Mouse (Mus musculus) stomach, embryonic 14.5 days (tissue): Measurements from ENCODE around the gene Wdr48. TPM values are rescaled to one million over a fixed set of nuclear protein-coding genes. Genes with fewer than 3 reads are reported as not detected.

Source experiments
- ATAC-seq: fragments of 200-750 bp; cut with Nextera tagmentation; 2 replicates; pipeline ENCODE4 v1.8.0; 2017; ENCODE audit warnings: low read depth, moderate TSS enrichment; ENCODE audit not compliant: insufficient number of reproducible peaks, insufficient read depth, low FRiP score
- H3K27ac ChIP-seq: fragments of 300-500 bp; sonication (generic); 2 replicates; pipeline ENCODE4 v1.5.1; 2014; ENCODE audit warnings: mild to moderate bottlenecking, low read length, moderate library complexity, mixed read lengths
- H3K27me3 ChIP-seq: fragments of 300-500 bp; sonication (generic); 2 replicates; pipeline ENCODE4 v1.6.1; 2014; ENCODE audit warnings: low read length, control low read depth, mixed read lengths; ENCODE audit not compliant: control insufficient read depth, insufficient read depth
- H3K36me3 ChIP-seq: fragments of 300-500 bp; sonication (generic); 2 replicates; pipeline ENCODE4 v1.6.1; 2014; ENCODE audit warnings: mild to moderate bottlenecking, control low read depth, low read length, moderate library complexity, mixed read lengths; ENCODE audit not compliant: control insufficient read depth, insufficient read depth
- H3K4me1 ChIP-seq: fragments of 300-500 bp; sonication (generic); 2 replicates; pipeline ENCODE4 v1.6.1; 2014; ENCODE audit warnings: low read length, control low read depth, mixed read lengths; ENCODE audit not compliant: control insufficient read depth, insufficient read depth
- H3K4me2 ChIP-seq: fragments of 300-500 bp; sonication (generic); replicated peaks from 2 replicates; pipeline ENCODE4 v1.6.1; 2014; ENCODE audit warnings: low read depth, low read length, control low read depth
- H3K4me3 ChIP-seq: fragments of 300-500 bp; sonication (generic); 2 replicates; pipeline ENCODE4 v1.5.1; 2014; ENCODE audit warnings: low read depth, low read length, control low read depth
- H3K9ac ChIP-seq: fragments of 300-500 bp; sonication (generic); replicated peaks from 2 replicates; pipeline ENCODE4 v1.6.1; 2014; ENCODE audit warnings: low read depth, mild to moderate bottlenecking, control low read depth, low read length, moderate library complexity, mixed read lengths
- H3K9me3 ChIP-seq: fragments of 300-500 bp; sonication (generic); 2 replicates; pipeline ENCODE4 v1.6.1; 2016; ENCODE audit warnings: low read depth, low read length, control low read depth; ENCODE audit not compliant: control insufficient read depth
- WGBS: fragments of 180-500 bp; shearing (Covaris S2); extraction: QIAGEN DNeasy Blood & Tissue Kit; methylation state at CpG from one replicate; pipeline ENCODE4 v1.1.7; 2014; 5-methylcytosine and 5-hydroxymethylcytosine counted together
- polyA plus RNA-seq: library from polyadenylated mRNA; unstranded; fragments of >200 nt; fragmentation: Nextera tagmentation; extraction: Ambion mirVana; gene quantifications from 2 replicates; pipeline ENCODE4 v1.2.1, GENCODE M21; 2014

Gene Wdr48
- polyA plus RNA-seq, 1 experiment from 2014 or later: 57.9 TPM

- ATAC-seq: no peak
These were observed 71.7 kb downstream of the Wdr48 start for GRCm38 (mm10) chr9:119966221-119966910.

GRCm38 (mm10) chr9:119969811-119970210 lies 75.1 kb downstream of the Wdr48 start:
- Histone ChIP-seq H3K9me3 (no peaks in the 10 kb centered on the region), H3K27me3 (no peaks in the 10 kb centered on the region), H3K4me3 (no peak overlapping the region), H3K36me3 (peaks cover 27% of the 10 kb centered on the region; the same call in 1 of the 2 replicates), H3K4me2 (no peak overlapping the region), H3K27ac (no peak overlapping the region), H3K9ac (no peak overlapping the region), H3K4me1 (no peaks in the 10 kb centered on the region)
- no peak for ATAC-seq
- 83% methylated on average over 7 of the region's 7 CpGs for WGBS

More at GRCm38 (mm10) chr9:119966221-119966910, 71.7 kb downstream of the Wdr48 start:
- Histone ChIP-seq H3K9me3 (no peaks in the 10 kb centered on the region), H3K27me3 (no peaks in the 10 kb centered on the region), H3K4me3 (no peak overlapping the region), H3K36me3 (no peaks in the 10 kb centered on the region), H3K27ac (no peak overlapping the region), H3K4me1 (0 out of 2 replicates have a peak, but pooled peaks cover 6% of the 10 kb centered on the region), H3K9ac (no peak overlapping the region), H3K4me2 (no peak overlapping the region)
- 87% methylated on average over 26 of the region's 26 CpGs for WGBS

- H3K9ac ChIP-seq: no peak overlapping the region
- 42% methylated on average over 6 of the region's 6 CpGs for WGBS
- H3K36me3 ChIP-seq: peaks cover 27% of the 10 kb centered on the region; the same call in 1 of the 2 replicates
- H3K27ac ChIP-seq: no peak overlapping the region
- ATAC-seq: no peak
- no peaks in the 10 kb centered on the region for H3K27me3 ChIP-seq
- no peak overlapping the region for H3K4me2 ChIP-seq
- no peaks in the 10 kb centered on the region for H3K9me3 ChIP-seq
- H3K4me1 ChIP-seq: no peaks in the 10 kb centered on the region
- H3K4me3 ChIP-seq: no peak overlapping the region
These were observed 75.5 kb downstream of the Wdr48 start for GRCm38 (mm10) chr9:119970221-119970620.

- 83% methylated on average over 7 of the region's 7 CpGs for WGBS
- no peaks in the 10 kb centered on the region for H3K27me3 ChIP-seq
- H3K4me1 ChIP-seq: no peaks in the 10 kb centered on the region
- H3K4me3 ChIP-seq: no peak overlapping the region
- peaks cover 27% of the 10 kb centered on the region; the same call in 1 of the 2 replicates for H3K36me3 ChIP-seq
- no peak overlapping the region for H3K27ac ChIP-seq
- no peak overlapping the region for H3K9ac ChIP-seq
- no peak overlapping the region for H3K4me2 ChIP-seq
- no peak; the same call in 1 of the 2 replicates for ATAC-seq
- no peaks in the 10 kb centered on the region for H3K9me3 ChIP-seq
These were observed 76.3 kb downstream of the Wdr48 start for GRCm38 (mm10) chr9:119970763-119971656.

- H3K9me3 ChIP-seq: no peaks in the 10 kb centered on the region
- H3K27me3 ChIP-seq: no peaks in the 10 kb centered on the region
- ATAC-seq: no peak
- H3K27ac ChIP-seq: no peak overlapping the region
- WGBS: 97% methylated on average over 10 of the region's 10 CpGs
- no peak overlapping the region for H3K4me2 ChIP-seq
- H3K9ac ChIP-seq: no peak overlapping the region
- no peak overlapping the region for H3K4me3 ChIP-seq
- peaks cover 27% of the 10 kb centered on the region; the same call in 1 of the 2 replicates for H3K36me3 ChIP-seq
- peaks cover 9% of the 10 kb centered on the region; the same call in 1 of the 2 replicates for H3K4me1 ChIP-seq
These were observed 77.5 kb downstream of the Wdr48 start for GRCm38 (mm10) chr9:119972166-119972565.

- WGBS: 88% methylated on average over 12 of the region's 12 CpGs
- Histone ChIP-seq H3K4me2 (no peak overlapping the region), H3K4me1 (peaks cover 14% of the 10 kb centered on the region; the same call in 1 of the 2 replicates), H3K9ac (no peak overlapping the region), H3K27me3 (no peaks in the 10 kb centered on the region), H3K27ac (no peak overlapping the region), H3K36me3 (peaks cover 27% of the 10 kb centered on the region; the same call in 1 of the 2 replicates), H3K4me3 (no peak overlapping the region), H3K9me3 (no peaks in the 10 kb centered on the region)
- no peak for ATAC-seq
These were observed 77.9 kb downstream of the Wdr48 start for GRCm38 (mm10) chr9:119972582-119972981.

- Histone ChIP-seq H3K4me1 (peaks cover 21% of the 10 kb centered on the region), H3K9me3 (no peaks in the 10 kb centered on the region), H3K36me3 (peaks cover 27% of the 10 kb centered on the region; the same call in 1 of the 2 replicates), H3K27ac (no peak overlapping the region), H3K9ac (no peak overlapping the region), H3K4me2 (no peak overlapping the region), H3K27me3 (no peaks in the 10 kb centered on the region), H3K4me3 (no peak overlapping the region)
- ATAC-seq: no peak
- WGBS: 93% methylated on average over 23 of the region's 23 CpGs
These were observed 78.6 kb downstream of the Wdr48 start for GRCm38 (mm10) chr9:119973281-119973680.

- H3K27ac ChIP-seq: no peak overlapping the region
- WGBS: 94% methylated on average over 27 of the region's 27 CpGs
- no peaks in the 10 kb centered on the region for H3K9me3 ChIP-seq
- no peak overlapping the region for H3K9ac ChIP-seq
- H3K36me3 ChIP-seq: peaks cover 27% of the 10 kb centered on the region; the same call in 1 of the 2 replicates
- H3K4me1 ChIP-seq: peaks cover 27% of the 10 kb centered on the region
- H3K4me2 ChIP-seq: no peak overlapping the region
- no peak overlapping the region for H3K4me3 ChIP-seq
- no peak for ATAC-seq
- no peaks in the 10 kb centered on the region for H3K27me3 ChIP-seq
These were observed 79.3 kb downstream of the Wdr48 start for GRCm38 (mm10) chr9:119973869-119974520.
